8 mouse cellular contexts compared by ENCODE assay signal in genomic region chr7:28378769-28379651, GRCm38 (mm10). TPM values are rescaled to one million over a fixed set of nuclear protein-coding genes. Genes with fewer than 3 reads are reported as not detected.
DNase-seq lines count a peak whose midpoint lies in the region; ATAC-seq lines count a peak whose summit lies in the region.

No protein-coding gene starts in this region.

- intact Hi-C loops in left cerebral cortex, postnatal 10 days (cut with DNase I): loop anchor here (10.0 kb wide), 1 partner anchor 226 kb away; no protein-coding TSS in a partner anchor

- H3K4me1 ChIP-seq in hindbrain, embryonic 16.5 days (ENCODE audit: control insufficient read depth, insufficient read depth, low read depth, low read length): peaks cover 36% of the 10 kb centered on the region

- peak overlapping the region; percentile 53 for H3K4me3 ChIP-seq in hindbrain, embryonic 16.5 days (ENCODE audit: low read length)

- H3K9me3 ChIP-seq in hindbrain, embryonic 16.5 days (ENCODE audit: control insufficient read depth, low read length): no peaks in the 10 kb centered on the region

- H3K9ac ChIP-seq in hindbrain, embryonic 16.5 days (ENCODE audit: low read depth, low read length): peak overlapping the region; percentile 70

- peak; percentile 31 for ATAC-seq in hindbrain, embryonic 16.5 days
- peak; percentile 30 for ATAC-seq in megakaryocyte progenitor cell, adult 5-6 weeks (replicated peaks; ENCODE audit: poor library complexity)

- under 1% methylated on average over 52 of the region's 53 CpGs for WGBS in hindbrain, embryonic 16.5 days

- peak overlapping the region; percentile 70 for H3K4me2 ChIP-seq in hindbrain, embryonic 16.5 days (ENCODE audit: low read length)

- H3K36me3 ChIP-seq in hindbrain, embryonic 16.5 days (ENCODE audit: control insufficient read depth, insufficient read depth, low read length): no peaks in the 10 kb centered on the region

- H3K27ac ChIP-seq in hindbrain, embryonic 16.5 days (ENCODE audit: low read depth, low read length): peak overlapping the region; percentile 72

- DNase-seq in T-cell, adult 2 months (ENCODE audit: low spot score): peak; percentile 93
- peak; percentile 51 to 64 for DNase-seq in cerebellum, postnatal 36 days
- peak; percentile 96 for DNase-seq in gastrocnemius, adult 18-20 months (ENCODE audit: low spot score)
- peak; percentile 64 to 95 for DNase-seq in left cerebral cortex, postnatal 10 days (ENCODE audit: extremely low spot score in 1 of 2, low spot score in 2 of 2)
- DNase-seq in right cerebral cortex, postnatal 10 days (ENCODE audit: low spot score in 2 of 2): peak; percentile 88 to 90
- DNase-seq in urinary bladder, postnatal 14 days (ENCODE audit: low spot score): peak; percentile 98

- no peaks in the 10 kb centered on the region for H3K27me3 ChIP-seq in hindbrain, embryonic 16.5 days (replicated peaks; ENCODE audit: control insufficient read depth, insufficient read depth, low read length)

RNA-seq across cellular contexts. Expression of gene Zfp36, which starts 1.0 kb away (rescaled TPM):
- 10 to 100 TPM; 10.1 to 37.0 TPM for total RNA-seq in gastrocnemius, adult 18-20 months (2021)
- polyA plus RNA-seq in hindbrain, embryonic 16.5 days (2015; fragmentation: Nextera tagmentation; extraction: Ambion mirVana): 3.9 and 4.0 TPM in 2 replicates
- 1 to 10 TPM; 1.8 to 2.4 TPM for total RNA-seq in left cerebral cortex, postnatal 10 days (2021)
- 87.3 and 149 TPM in 2 replicates for total RNA-seq in megakaryocyte progenitor cell, adult 5-6 weeks (2015)
- total RNA-seq in megakaryocyte progenitor cell, adult 5-6 weeks (2017): 26.0 and 46.4 TPM in 2 replicates

RNA-seq across cellular contexts. Expression of gene Plekhg2, which starts 6.6 kb away (rescaled TPM):
- 1 to 10 TPM; 4.8 to 5.9 TPM for total RNA-seq in gastrocnemius, adult 18-20 months (2021)
- polyA plus RNA-seq in hindbrain, embryonic 16.5 days (2015; fragmentation: Nextera tagmentation; extraction: Ambion mirVana): 18.8 and 26.7 TPM in 2 replicates
- 10 to 100 TPM; 10.0 to 12.3 TPM for total RNA-seq in left cerebral cortex, postnatal 10 days (2021)
- total RNA-seq in megakaryocyte progenitor cell, adult 5-6 weeks (2015): 2.9 and 4.3 TPM in 2 replicates
- 2.0 and 2.1 TPM in 2 replicates for total RNA-seq in megakaryocyte progenitor cell, adult 5-6 weeks (2017)

RNA-seq across cellular contexts. Expression of gene Med29, which starts 13.5 kb away (rescaled TPM):
- total RNA-seq in gastrocnemius, adult 18-20 months (2021): 10 to 100 TPM; 22.7 to 24.1 TPM
- 42.7 and 47.2 TPM in 2 replicates for polyA plus RNA-seq in hindbrain, embryonic 16.5 days (2015; fragmentation: Nextera tagmentation; extraction: Ambion mirVana)
- 10 to 100 TPM; 18.5 to 19.3 TPM for total RNA-seq in left cerebral cortex, postnatal 10 days (2021)
- 30.6 and 36.8 TPM in 2 replicates for total RNA-seq in megakaryocyte progenitor cell, adult 5-6 weeks (2015)
- 18.0 and 21.1 TPM in 2 replicates for total RNA-seq in megakaryocyte progenitor cell, adult 5-6 weeks (2017)

RNA-seq across cellular contexts. Expression of gene Paf1, which starts 13.7 kb away (rescaled TPM):
- 10 to 100 TPM; 29.5 to 31.2 TPM for total RNA-seq in gastrocnemius, adult 18-20 months (2021)
- polyA plus RNA-seq in hindbrain, embryonic 16.5 days (2015; fragmentation: Nextera tagmentation; extraction: Ambion mirVana): 89.9 and 102 TPM in 2 replicates
- 10 to 100 TPM; 65.3 to 66.1 TPM for total RNA-seq in left cerebral cortex, postnatal 10 days (2021)
- total RNA-seq in megakaryocyte progenitor cell, adult 5-6 weeks (2015): 63.9 and 89.2 TPM in 2 replicates
- total RNA-seq in megakaryocyte progenitor cell, adult 5-6 weeks (2017): 146 and 184 TPM in 2 replicates

RNA-seq across cellular contexts. Expression of gene Rps16, which starts 28.6 kb away (rescaled TPM):
- total RNA-seq in gastrocnemius, adult 18-20 months (2021): 100 to 1,000 TPM; 385 to 425 TPM
- polyA plus RNA-seq in hindbrain, embryonic 16.5 days (2015; fragmentation: Nextera tagmentation; extraction: Ambion mirVana): 430 and 440 TPM in 2 replicates
- 100 to 1,000 TPM; 642 to 668 TPM for total RNA-seq in left cerebral cortex, postnatal 10 days (2021)
- 3,279 and 3,562 TPM in 2 replicates for total RNA-seq in megakaryocyte progenitor cell, adult 5-6 weeks (2015)
- total RNA-seq in megakaryocyte progenitor cell, adult 5-6 weeks (2017): 756 and 903 TPM in 2 replicates

Comparison
In these comparisons a context has a peak if more than half of its experiments do, and no peak if none do; other contexts are left out.
1. Peak in every context shown above with its lines: DNase-seq, ATAC-seq, H3K4me3 ChIP-seq and H3K27ac ChIP-seq.